Mouse (Mus musculus): ENCODE data around the gene Vps8. TPM values are rescaled to one million over a fixed set of nuclear protein-coding genes. Genes with fewer than 3 reads are reported as not detected.
A peak's percentile ranks its signal among the peaks of the same experiment; 100 is the strongest.

The Vps8 gene
- polyA plus RNA-seq, 2 experiments: 3.0 to 5.1 TPM

DNA sequence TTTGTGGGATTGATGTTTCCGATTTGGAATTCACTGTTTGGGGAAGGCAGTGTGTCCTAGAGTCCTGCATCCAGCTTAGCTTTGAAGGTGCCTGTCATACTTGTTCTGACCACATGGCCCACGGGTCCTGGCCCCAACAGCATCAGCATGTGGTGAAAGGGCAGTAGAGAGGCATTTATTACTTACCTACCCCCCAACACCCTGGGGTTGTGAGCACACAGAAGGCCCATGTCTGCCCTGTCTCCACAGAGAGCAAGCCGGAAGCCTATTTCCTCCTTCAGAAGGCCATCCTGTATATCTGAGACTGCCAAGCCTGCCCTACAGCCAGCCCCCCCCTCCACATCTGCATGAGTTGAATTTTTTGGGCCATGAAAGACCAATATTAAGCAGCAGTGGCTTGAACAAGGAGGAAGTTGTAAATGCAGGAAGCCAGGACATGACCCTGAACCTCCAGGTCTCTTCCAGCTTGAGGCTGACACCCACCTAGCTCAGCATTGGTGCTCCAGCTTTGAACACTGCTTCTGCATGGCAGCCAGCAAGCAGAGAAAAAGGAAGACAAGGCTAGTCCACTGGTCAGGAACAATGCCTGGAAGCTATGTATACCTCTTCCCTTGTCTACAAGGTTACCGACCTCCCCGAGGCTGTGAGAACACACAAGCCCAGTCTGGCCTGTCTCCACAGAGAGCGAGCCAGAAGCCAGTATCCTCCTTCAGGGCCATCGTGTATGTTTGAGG, 218.0 kb downstream of the Vps8 start:
- H3K4me2 ChIP-seq (ENCODE audit: low read depth): no peak overlapping the region
- no peak for DNase-seq (ENCODE audit: low read depth in 3 of 3, low spot score in 3 of 3)
- no peaks in the 10 kb centered on the region for H3K9me3 ChIP-seq (ENCODE audit: control insufficient read depth, low read length)
- H3K27ac ChIP-seq: no peak overlapping the region
- no peak for TF ChIP-seq EP300 (IDR thresholded peaks at IDR 0.05; ENCODE audit: low read depth)
- TF ChIP-seq CTCF (IDR thresholded peaks at IDR 0.05; ENCODE audit: low read depth): no peak
- H3K36me3 ChIP-seq (replicated peaks; ENCODE audit: control insufficient read depth, insufficient read depth, low read depth): no peaks in the 10 kb centered on the region
- peaks cover 0 to 21% of the 10 kb centered on the region in 2 experiments; a peak in 2 of 4 replicates for H3K4me1 ChIP-seq (replicated peaks; ENCODE audit: control insufficient read depth in 2 of 2, insufficient read depth in 2 of 2, low read length in 1 of 2)
- ATAC-seq (ENCODE audit: insufficient read depth): peak; percentile 31; the same call in 1 of the 2 replicates
- H3K9ac ChIP-seq (replicated peaks): no peak overlapping the region
- no peaks in the 10 kb centered on the region for H3K27me3 ChIP-seq (ENCODE audit: control insufficient read depth, insufficient read depth, low read length)
- no peak overlapping the region for H3K4me3 ChIP-seq (ENCODE audit: insufficient read depth in 1 of 2, low read depth in 2 of 2, low read length in 2 of 2)
- WGBS (ENCODE audit: insufficient replicate concordance): 43% methylated on average over 7 of the region's 7 CpGs

DNA sequence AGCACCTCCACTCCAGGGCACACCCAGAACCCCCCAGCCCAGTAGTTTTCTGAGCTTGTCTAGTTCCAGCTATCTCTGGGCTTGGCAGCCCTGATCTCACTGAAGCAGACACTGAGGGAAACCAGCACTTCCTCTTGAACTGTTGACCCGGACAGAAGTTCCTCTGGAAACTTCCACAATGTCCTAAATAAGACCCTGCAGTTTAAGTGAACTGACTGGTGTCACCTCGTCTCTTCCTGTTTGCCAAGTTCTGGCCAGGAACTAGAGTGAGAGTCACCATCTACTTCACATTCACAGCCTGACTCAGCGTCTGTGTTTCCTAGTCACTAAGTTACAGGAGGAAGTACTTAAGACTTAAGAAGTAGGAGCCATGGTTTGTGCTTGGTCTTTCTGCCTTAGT, 219.0 kb downstream of the Vps8 start:
- peak; percentile 20; the same call in 1 of the 2 replicates for ATAC-seq (ENCODE audit: insufficient read depth)

GRCm38 (mm10) chr16:21642906-21643305, 220.0 kb downstream of the Vps8 start:
- H3K4me1 ChIP-seq (replicated peaks; ENCODE audit: control insufficient read depth in 2 of 2, insufficient read depth in 2 of 2, low read length in 1 of 2): peaks cover 0 to 21% of the 10 kb centered on the region in 2 experiments; a peak in 2 of 4 replicates
- no peak overlapping the region for H3K4me3 ChIP-seq (ENCODE audit: insufficient read depth in 1 of 2, low read depth in 2 of 2, low read length in 2 of 2)
- no peak for TF ChIP-seq CTCF (IDR thresholded peaks at IDR 0.05; ENCODE audit: low read depth)
- no peak for TF ChIP-seq EP300 (IDR thresholded peaks at IDR 0.05; ENCODE audit: low read depth)
- WGBS (ENCODE audit: insufficient replicate concordance): 74% methylated on average over 5 of the region's 5 CpGs
- no peak for ATAC-seq (ENCODE audit: insufficient read depth)
- no peak for DNase-seq (ENCODE audit: low read depth in 3 of 3, low spot score in 3 of 3)
- no peak overlapping the region for H3K9ac ChIP-seq (replicated peaks)
- no peaks in the 10 kb centered on the region for H3K27me3 ChIP-seq (ENCODE audit: control insufficient read depth, insufficient read depth, low read length)
- no peaks in the 10 kb centered on the region for H3K36me3 ChIP-seq (replicated peaks; ENCODE audit: control insufficient read depth, insufficient read depth, low read depth)
- no peak overlapping the region for H3K27ac ChIP-seq
- H3K4me2 ChIP-seq (ENCODE audit: low read depth): no peak overlapping the region
- H3K9me3 ChIP-seq (ENCODE audit: control insufficient read depth, low read length): no peaks in the 10 kb centered on the region

More for the DNA sequence above, 219.0 kb downstream of the Vps8 start:
- Histone ChIP-seq H3K9ac (replicated peaks) (no peak overlapping the region), H3K36me3 (replicated peaks; ENCODE audit: control insufficient read depth, insufficient read depth, low read depth) (no peaks in the 10 kb centered on the region), H3K9me3 (ENCODE audit: control insufficient read depth, low read length) (no peaks in the 10 kb centered on the region), H3K27ac (no peak overlapping the region), H3K4me3 (ENCODE audit: insufficient read depth in 1 of 2, low read depth in 2 of 2, low read length in 2 of 2) (no peak overlapping the region), H3K4me1 (replicated peaks; ENCODE audit: control insufficient read depth in 2 of 2, insufficient read depth in 2 of 2, low read length in 1 of 2) (peaks cover 0 to 21% of the 10 kb centered on the region in 2 experiments; a peak in 2 of 4 replicates), H3K4me2 (ENCODE audit: low read depth) (no peak overlapping the region), H3K27me3 (ENCODE audit: control insufficient read depth, insufficient read depth, low read length) (no peaks in the 10 kb centered on the region)
- WGBS (ENCODE audit: insufficient replicate concordance): 24% methylated on average over 3 of the region's 3 CpGs
- TF ChIP-seq EP300 (IDR thresholded peaks at IDR 0.05; ENCODE audit: low read depth) (no peak), CTCF (IDR thresholded peaks at IDR 0.05; ENCODE audit: low read depth) (no peak)
- DNase-seq (ENCODE audit: low read depth in 3 of 3, low spot score in 3 of 3): peak in 2 of 3 experiments; percentile 14 to 41

DNA sequence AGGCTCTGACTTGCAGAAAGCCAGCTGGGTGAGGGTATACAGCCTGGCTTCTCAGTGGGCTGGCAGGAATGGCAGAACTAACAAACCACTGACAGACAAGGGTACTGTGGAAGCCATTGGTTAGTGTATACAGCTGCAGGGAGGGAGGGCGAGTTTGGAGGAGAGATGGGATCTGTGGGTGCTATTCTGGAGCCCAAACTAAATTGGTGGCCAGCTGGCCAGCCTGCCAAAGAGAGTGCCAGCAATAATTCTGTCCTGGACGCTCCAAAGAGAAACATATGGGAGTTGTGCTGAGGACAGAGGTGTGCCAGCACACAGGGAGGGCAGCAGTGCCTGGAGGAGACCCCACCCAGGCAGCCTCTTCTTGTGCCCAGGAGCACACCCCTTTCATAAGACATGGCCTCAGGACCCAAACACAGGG, 220.7 kb downstream of the Vps8 start:
- Histone ChIP-seq H3K4me2 (ENCODE audit: low read depth) (peak overlapping the region; percentile 28), H3K4me3 (ENCODE audit: insufficient read depth in 1 of 2, low read depth in 2 of 2, low read length in 2 of 2) (no peak overlapping the region), H3K27me3 (ENCODE audit: control insufficient read depth, insufficient read depth, low read length) (no peaks in the 10 kb centered on the region), H3K27ac (peak overlapping the region; percentile 6), H3K36me3 (replicated peaks; ENCODE audit: control insufficient read depth, insufficient read depth, low read depth) (no peaks in the 10 kb centered on the region), H3K4me1 (replicated peaks; ENCODE audit: control insufficient read depth in 2 of 2, insufficient read depth in 2 of 2, low read length in 1 of 2) (peaks cover 0 to 20% of the 10 kb centered on the region in 2 experiments; a peak in 2 of 4 replicates), H3K9ac (replicated peaks) (no peak overlapping the region), H3K9me3 (ENCODE audit: control insufficient read depth, low read length) (no peaks in the 10 kb centered on the region)
- 69% methylated on average over 2 of the region's 2 CpGs for WGBS (ENCODE audit: insufficient replicate concordance)
- TF ChIP-seq EP300 (IDR thresholded peaks at IDR 0.05; ENCODE audit: low read depth): no peak
- TF ChIP-seq CTCF (IDR thresholded peaks at IDR 0.05; ENCODE audit: low read depth): no peak
- ATAC-seq (ENCODE audit: insufficient read depth): no peak
- no peak for DNase-seq (ENCODE audit: low read depth in 3 of 3, low spot score in 3 of 3)

- Histone ChIP-seq H3K9ac (replicated peaks) (no peak overlapping the region), H3K4me2 (ENCODE audit: low read depth) (peak overlapping the region; percentile 28), H3K4me3 (ENCODE audit: insufficient read depth in 1 of 2, low read depth in 2 of 2, low read length in 2 of 2) (no peak overlapping the region), H3K4me1 (replicated peaks; ENCODE audit: control insufficient read depth in 2 of 2, insufficient read depth in 2 of 2, low read length in 1 of 2) (peaks cover 0 to 20% of the 10 kb centered on the region in 2 experiments; a peak in 2 of 4 replicates), H3K27ac (peak overlapping the region; percentile 6), H3K9me3 (ENCODE audit: control insufficient read depth, low read length) (no peaks in the 10 kb centered on the region), H3K36me3 (replicated peaks; ENCODE audit: control insufficient read depth, insufficient read depth, low read depth) (no peaks in the 10 kb centered on the region), H3K27me3 (ENCODE audit: control insufficient read depth, insufficient read depth, low read length) (no peaks in the 10 kb centered on the region)
- DNase-seq (ENCODE audit: low read depth in 3 of 3, low spot score in 3 of 3) (peak in 2 of 3 experiments; percentile 9 to 16), ATAC-seq (ENCODE audit: insufficient read depth) (peak; percentile 43)
- no peak for TF ChIP-seq CTCF (IDR thresholded peaks at IDR 0.05; ENCODE audit: low read depth)
- no peak for TF ChIP-seq EP300 (IDR thresholded peaks at IDR 0.05; ENCODE audit: low read depth)
- WGBS (ENCODE audit: insufficient replicate concordance): 48% methylated on average over 17 of the region's 17 CpGs
Observed at GRCm38 (mm10) chr16:21644066-21644561, 221.2 kb downstream of the Vps8 start.
